Mouse (Mus musculus) hindbrain, postnatal 0 days (tissue): ENCODE measurements around the gene Cfap161. TPM values are rescaled to one million over a fixed set of nuclear protein-coding genes. Genes with fewer than 3 reads are reported as not detected.

Experiments used
- ATAC-seq: fragments of 200-750 bp; cut with Nextera tagmentation; 2 replicates; pipeline ENCODE4 v1.8.0; 2017; ENCODE audit warnings: mild to moderate bottlenecking, moderate TSS enrichment, moderate library complexity
- DNase-seq: peaks from one replicate; pipeline ENCODE4 v3.0.0-alpha.2; 2015; ENCODE audit warnings: low spot score
- H3K27ac ChIP-seq: fragments of 300-500 bp; sonication (generic); 2 replicates; pipeline ENCODE4 v1.5.1; 2014; ENCODE audit warnings: mild to moderate bottlenecking
- H3K27me3 ChIP-seq: fragments of 300-500 bp; sonication (generic); 2 replicates; pipeline ENCODE4 v1.6.1; 2014; ENCODE audit warnings: low read length, mixed read lengths; ENCODE audit not compliant: insufficient read depth
- H3K36me3 ChIP-seq: fragments of 300-500 bp; sonication (generic); 2 replicates; pipeline ENCODE4 v1.6.1; 2014; ENCODE audit warnings: low read length, mixed read lengths; ENCODE audit not compliant: insufficient read depth
- H3K4me1 ChIP-seq: fragments of 300-500 bp; sonication (generic); 2 replicates; pipeline ENCODE4 v1.6.1; 2014; ENCODE audit warnings: antibody characterized with exemption, low read length, mixed read lengths; ENCODE audit not compliant: insufficient read depth
- H3K4me2 ChIP-seq: fragments of 300-500 bp; sonication (generic); 2 replicates; pipeline ENCODE4 v1.6.1; 2014; ENCODE audit warnings: low read depth, mild to moderate bottlenecking, low read length, moderate library complexity, mixed read lengths
- H3K4me3 ChIP-seq: fragments of 300-500 bp; sonication (generic); 2 replicates; pipeline ENCODE4 v1.5.1; 2014; ENCODE audit warnings: low read length
- H3K9ac ChIP-seq: fragments of 300-500 bp; sonication (generic); replicated peaks from 2 replicates; pipeline ENCODE4 v1.6.1; 2014; ENCODE audit warnings: mild to moderate bottlenecking, low read length, moderate library complexity, mixed read lengths
- H3K9me3 ChIP-seq: fragments of 300-500 bp; sonication (generic); 2 replicates; pipeline ENCODE4 v1.6.1; 2016; ENCODE audit warnings: low read length, mixed read lengths
- CTCF ChIP-seq: IDR thresholded peaks from 2 replicates; pipeline ENCODE4 v1.5.1; 2016; ENCODE audit warnings: antibody characterized with exemption, control low read depth, low read depth
- WGBS: fragments of 180-500 bp; shearing (Covaris S2); extraction: QIAGEN DNeasy Blood & Tissue Kit; methylation state at CpG from one replicate; pipeline ENCODE4 v1.1.7; 2014; 5-methylcytosine and 5-hydroxymethylcytosine counted together
- polyA plus RNA-seq: library from polyadenylated mRNA; unstranded; fragments of >200 nt; fragmentation: Nextera tagmentation; extraction: Ambion mirVana; gene quantifications from 2 replicates; pipeline ENCODE4 v1.2.1, GENCODE M21; 2015
- total RNA-seq: library from RNA; depleted of rRNA; stranded (reverse); fragments of >200 nt; gene quantifications from 2 replicates; pipeline ENCODE4 v1.2.3, GENCODE M21; 2014

The Cfap161 gene
- total and polyA plus RNA-seq, 2 experiments from 2014 or later, result 2.1 to 2.5 TPM

DNA sequence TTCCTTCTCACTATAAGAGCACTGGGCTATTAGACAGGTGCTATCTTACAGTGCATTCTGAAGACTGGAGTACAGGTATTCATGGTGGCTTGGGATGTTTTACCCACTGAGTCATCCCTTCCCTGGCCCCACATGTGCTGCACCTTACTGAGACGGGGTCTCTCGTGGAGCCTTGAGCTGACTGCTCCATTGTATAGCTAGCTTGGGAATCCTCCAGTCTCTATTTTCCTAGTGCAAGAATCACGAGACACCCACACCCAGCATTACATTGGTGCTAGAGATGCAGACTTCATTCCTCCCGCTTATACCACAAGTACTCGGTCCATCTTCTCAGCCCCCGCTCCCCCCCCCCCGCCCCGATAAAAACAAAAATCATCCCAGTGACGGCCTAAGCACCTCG, 17.9 kb upstream of the Cfap161 start:
- Histone ChIP-seq H3K36me3 (no peaks in the 10 kb centered on the region), H3K9ac (no peak overlapping the region), H3K9me3 (no peaks in the 10 kb centered on the region), H3K27ac (no peak overlapping the region), H3K27me3 (no peaks in the 10 kb centered on the region), H3K4me1 (no peaks in the 10 kb centered on the region; the same call in none of the 2 replicates), H3K4me3 (no peak overlapping the region), H3K4me2 (no peak overlapping the region)
- ATAC-seq, result no peak
- no peak for TF ChIP-seq CTCF
- no peak for DNase-seq
- 87% methylated on average over 10 of the region's 10 CpGs for WGBS

DNA sequence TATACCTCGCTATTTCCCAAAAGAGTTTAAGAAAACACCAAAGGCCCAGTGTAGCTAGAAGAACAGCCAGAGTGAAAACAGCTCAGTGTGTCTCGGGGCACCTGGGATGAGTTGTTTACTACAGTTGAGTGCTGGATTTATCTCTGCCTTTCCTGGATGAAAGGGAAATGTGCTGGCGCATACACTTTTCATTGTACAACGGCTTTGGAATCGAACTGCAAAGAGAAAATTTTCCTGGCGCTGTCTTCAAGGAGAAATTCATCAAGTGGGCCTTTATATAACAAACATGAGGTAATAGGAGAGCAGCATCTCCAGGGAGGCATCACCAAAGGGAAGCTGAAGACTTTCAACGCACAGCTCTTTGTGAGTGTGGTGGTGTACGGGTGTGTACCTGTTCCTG, 17.2 kb upstream of the Cfap161 start:
- Histone ChIP-seq H3K4me1 (no peaks in the 10 kb centered on the region; the same call in none of the 2 replicates), H3K9me3 (no peaks in the 10 kb centered on the region), H3K36me3 (no peaks in the 10 kb centered on the region), H3K9ac (no peak overlapping the region), H3K4me3 (no peak overlapping the region), H3K27ac (no peak overlapping the region), H3K27me3 (no peaks in the 10 kb centered on the region), H3K4me2 (no peak overlapping the region)
- ATAC-seq (no peak), DNase-seq (no peak)
- WGBS, result 81% methylated on average over 8 of the region's 8 CpGs
- no peak for TF ChIP-seq CTCF

DNA sequence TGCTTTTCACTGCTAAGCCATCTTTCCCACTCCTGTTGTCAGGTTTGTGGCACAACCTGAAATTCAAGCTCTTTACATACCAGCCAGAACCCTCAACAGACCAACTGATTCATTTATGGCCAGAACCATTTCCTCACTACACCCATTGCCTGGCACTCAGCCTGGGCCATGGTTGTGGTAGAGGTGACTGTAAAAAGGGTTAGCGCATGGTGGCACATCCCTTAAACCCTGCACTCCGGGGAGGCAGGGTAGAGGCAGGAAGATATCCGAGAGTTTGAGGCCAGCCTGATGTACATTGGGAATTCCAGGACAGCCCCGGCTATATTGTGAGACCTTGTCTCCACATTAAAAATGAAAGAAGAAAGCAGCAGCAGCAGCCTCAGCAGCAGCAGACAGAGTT, 16.8 kb upstream of the Cfap161 start:
- Histone ChIP-seq H3K9ac (no peak overlapping the region), H3K36me3 (no peaks in the 10 kb centered on the region), H3K27ac (no peak overlapping the region), H3K9me3 (no peaks in the 10 kb centered on the region), H3K4me1 (no peaks in the 10 kb centered on the region; the same call in none of the 2 replicates), H3K27me3 (no peaks in the 10 kb centered on the region), H3K4me2 (no peak overlapping the region), H3K4me3 (no peak overlapping the region)
- no peak for ATAC-seq
- no peak for DNase-seq
- WGBS, result 87% methylated on average over 4 of the region's 4 CpGs
- no peak for TF ChIP-seq CTCF

DNA sequence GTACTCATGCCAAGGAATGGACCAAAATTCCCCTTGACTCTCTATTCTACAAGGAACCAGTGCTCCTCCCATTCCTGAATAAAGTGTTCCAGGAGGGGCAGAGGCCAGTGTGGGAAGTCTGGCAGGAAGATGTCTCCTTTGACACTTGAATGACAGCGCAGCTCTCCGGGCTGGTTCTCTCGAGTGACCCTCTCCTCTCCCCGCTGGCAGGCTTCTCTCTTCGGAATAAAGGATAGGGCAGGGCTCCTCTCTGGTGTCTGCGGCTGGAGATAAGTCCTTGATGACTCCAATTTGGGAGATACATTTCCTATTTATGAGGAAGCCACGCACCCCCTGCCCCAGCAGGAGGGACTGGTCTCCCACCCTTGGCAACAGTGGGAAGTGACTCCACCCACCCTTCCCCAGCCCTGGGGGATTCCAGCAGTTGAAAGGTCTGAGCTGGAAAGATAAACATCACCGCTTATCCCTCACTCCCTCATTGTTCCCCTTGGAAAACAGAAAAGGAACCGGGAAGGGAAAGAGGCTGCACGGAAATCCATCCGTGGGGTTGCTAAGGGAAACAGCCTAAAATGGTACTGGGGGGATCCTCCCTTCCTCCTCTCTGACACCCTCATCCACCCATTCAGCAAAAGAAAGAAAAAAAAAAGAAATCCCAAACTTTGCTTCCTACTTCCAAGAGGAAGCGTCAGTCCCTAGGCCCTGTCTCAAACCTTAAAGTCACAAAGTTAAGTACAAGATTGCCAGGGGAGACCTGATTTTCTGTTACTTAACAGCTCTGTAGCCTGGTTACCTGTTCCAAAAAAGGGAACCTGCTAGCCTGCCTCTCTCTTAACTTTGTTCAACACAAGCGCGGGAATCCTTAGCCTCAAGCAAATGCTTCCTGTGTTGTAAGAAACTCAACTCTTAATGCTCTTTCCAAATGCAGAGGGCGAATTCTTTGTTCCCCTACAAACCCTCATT, 15.7 kb upstream of the Cfap161 start:
- peak overlapping the region; percentile 2; the same call in 1 of the 2 replicates for H3K27ac ChIP-seq
- DNase-seq (peak; percentile 14), ATAC-seq (no peak)
- WGBS, result 23% methylated on average over 15 of the region's 15 CpGs
- no peak overlapping the region for H3K4me2 ChIP-seq
- H3K9ac ChIP-seq, result no peak overlapping the region
- no peak for TF ChIP-seq CTCF
- no peaks in the 10 kb centered on the region for H3K9me3 ChIP-seq
- H3K4me1 ChIP-seq, result no peaks in the 10 kb centered on the region; the same call in none of the 2 replicates
- H3K4me3 ChIP-seq, result no peak overlapping the region
- no peaks in the 10 kb centered on the region for H3K27me3 ChIP-seq
- no peaks in the 10 kb centered on the region for H3K36me3 ChIP-seq

DNA sequence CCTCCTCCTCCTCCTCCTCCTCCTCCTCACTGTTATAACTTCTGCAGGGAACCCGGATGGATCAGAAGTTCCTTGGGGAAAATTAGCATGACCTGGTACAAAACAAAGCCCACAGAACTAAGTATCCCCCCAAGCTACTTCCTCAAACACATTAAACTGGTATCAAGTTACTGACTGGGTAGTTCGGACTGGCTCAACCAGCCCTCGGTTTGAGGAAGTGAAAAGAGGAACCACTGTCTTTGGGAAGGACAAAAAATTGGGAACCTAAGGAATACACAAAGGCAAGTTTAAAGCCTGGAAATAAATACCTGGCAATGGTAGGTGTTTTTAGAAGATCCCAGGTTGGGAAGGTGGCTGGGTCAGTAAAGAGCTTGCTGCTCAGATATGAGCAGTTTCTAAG, 15.0 kb upstream of the Cfap161 start:
- H3K4me3 ChIP-seq, result no peak overlapping the region
- no peaks in the 10 kb centered on the region for H3K9me3 ChIP-seq
- no peak overlapping the region for H3K9ac ChIP-seq
- H3K4me2 ChIP-seq, result no peak overlapping the region
- H3K36me3 ChIP-seq, result no peaks in the 10 kb centered on the region
- no peaks in the 10 kb centered on the region for H3K27me3 ChIP-seq
- ATAC-seq (no peak), DNase-seq (no peak)
- H3K27ac ChIP-seq, result no peak overlapping the region
- WGBS, result 23% methylated on average over 3 of the region's 3 CpGs
- H3K4me1 ChIP-seq, result no peaks in the 10 kb centered on the region; the same call in none of the 2 replicates
- no peak for TF ChIP-seq CTCF

DNA sequence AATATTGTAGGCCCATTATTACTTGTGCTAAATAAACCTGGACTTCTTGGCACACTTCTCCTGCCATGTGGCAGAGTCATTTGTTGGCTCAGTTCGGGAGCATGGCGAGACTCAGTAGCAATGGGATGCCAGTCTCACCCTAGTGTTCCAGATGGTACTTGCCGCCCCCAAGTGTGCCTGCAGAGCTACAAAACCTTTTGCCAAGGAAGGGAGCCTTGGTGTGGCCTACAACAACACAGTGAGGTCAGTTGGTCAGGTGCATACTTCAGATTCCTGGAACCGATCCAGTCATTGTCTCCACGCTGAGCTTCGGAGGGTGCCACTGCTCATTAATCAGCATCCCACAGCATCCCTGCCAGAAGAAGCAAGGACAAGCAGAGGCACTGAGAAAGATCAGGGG, 14.4 kb upstream of the Cfap161 start:
- no peak overlapping the region for H3K4me3 ChIP-seq
- WGBS, result 25% methylated on average over 6 of the region's 6 CpGs
- peak; percentile 71 for DNase-seq
- no peak overlapping the region for H3K4me2 ChIP-seq
- peak; percentile 76 for ATAC-seq
- H3K27ac ChIP-seq, result peak overlapping the region; percentile 32; the same call in 1 of the 2 replicates
- no peaks in the 10 kb centered on the region for H3K36me3 ChIP-seq
- 0 out of 2 replicates have a peak, but pooled peaks have one; percentile 1 for TF ChIP-seq CTCF
- H3K27me3 ChIP-seq, result no peaks in the 10 kb centered on the region
- H3K9me3 ChIP-seq, result no peaks in the 10 kb centered on the region
- no peaks in the 10 kb centered on the region; the same call in none of the 2 replicates for H3K4me1 ChIP-seq
- no peak overlapping the region for H3K9ac ChIP-seq

DNA sequence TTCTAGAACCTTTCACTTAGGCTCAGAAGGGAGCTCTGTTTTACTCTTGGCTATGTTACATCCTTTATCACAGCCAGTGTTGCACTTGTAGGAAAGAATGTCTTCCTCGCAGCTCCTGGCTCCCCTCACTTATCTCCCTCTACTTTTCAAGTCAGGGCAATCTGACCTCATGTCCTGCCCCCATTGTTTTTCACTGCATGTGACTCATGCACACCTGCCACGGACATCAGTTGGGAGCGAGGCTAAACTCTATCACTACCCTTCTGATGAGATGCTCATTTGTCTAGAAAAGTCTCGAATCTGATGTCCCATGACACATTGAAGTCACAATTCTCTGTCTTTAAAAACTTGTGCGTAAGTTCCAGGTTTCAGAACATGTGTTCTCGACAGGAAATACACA, 12.3 kb upstream of the Cfap161 start:
- ATAC-seq, result no peak
- H3K36me3 ChIP-seq, result no peaks in the 10 kb centered on the region
- no peak overlapping the region for H3K9ac ChIP-seq
- 75% methylated on average over 6 of the region's 6 CpGs for WGBS
- no peaks in the 10 kb centered on the region; the same call in none of the 2 replicates for H3K4me1 ChIP-seq
- H3K4me2 ChIP-seq, result no peak overlapping the region
- H3K4me3 ChIP-seq, result no peak overlapping the region
- TF ChIP-seq CTCF, result no peak
- no peak overlapping the region for H3K27ac ChIP-seq
- H3K9me3 ChIP-seq, result no peaks in the 10 kb centered on the region
- no peaks in the 10 kb centered on the region for H3K27me3 ChIP-seq
- no peak for DNase-seq
